Mouse (Mus musculus): ENCODE data around the gene Gm20481. TPM values are rescaled to one million over a fixed set of nuclear protein-coding genes. Genes with fewer than 3 reads are reported as not detected.
"Not testable (repeated sequence)": the region's sequence is repeated elsewhere in the genome, so short reads cannot be mapped to it uniquely, and the experiment has no call there.

Gene Gm20481
- polyA plus RNA-seq, 1 experiment from 2014 or later = not detected

DNA sequence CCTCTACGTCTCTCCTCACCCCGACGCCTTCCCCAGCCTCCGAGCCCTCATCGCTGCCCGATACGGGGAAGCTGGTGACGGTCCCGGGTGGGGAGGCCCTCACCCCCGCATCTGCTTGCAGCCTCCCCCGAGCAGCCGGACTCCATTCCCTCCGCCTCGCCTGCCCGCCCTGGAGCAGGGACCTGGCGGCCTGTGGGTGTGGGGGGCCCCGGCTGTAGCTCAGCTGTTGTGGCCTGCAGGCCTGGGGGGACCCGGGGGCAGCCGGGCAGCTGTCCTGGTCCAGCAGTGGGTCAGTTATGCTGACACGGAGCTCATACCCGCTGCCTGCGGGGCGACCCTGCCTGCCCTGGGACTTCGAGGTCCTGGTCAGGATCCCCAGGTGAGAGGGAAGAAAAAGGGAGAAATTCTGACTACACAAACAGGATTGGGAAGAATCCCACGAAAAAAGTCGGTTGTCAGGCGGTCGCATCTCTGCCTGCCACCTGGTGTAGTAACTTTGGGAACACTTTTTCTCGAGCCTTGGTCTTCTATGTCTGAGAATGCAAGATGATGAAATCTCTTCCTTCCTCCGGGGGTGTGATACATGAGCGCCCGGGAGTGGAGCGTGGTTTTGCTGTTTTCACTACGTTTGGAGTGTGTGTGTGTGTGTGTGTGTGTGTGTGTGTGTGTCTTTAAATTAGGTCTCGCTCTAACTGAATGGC is 31.9 kb downstream of the Gm20481 start:
- peak overlapping the region; percentile 68 for H3K4me3 ChIP-seq (ENCODE audit: low read depth, low read length)
- H3K4me1 ChIP-seq (replicated peaks; ENCODE audit: control insufficient read depth, insufficient read depth, low read length) = peaks cover 8% of the 10 kb centered on the region; the same call in 1 of the 2 replicates
- no peaks in the 10 kb centered on the region for H3K9me3 ChIP-seq (ENCODE audit: control insufficient read depth)
- H3K27me3 ChIP-seq (replicated peaks; ENCODE audit: control insufficient read depth, insufficient read depth, low read length) = no peaks in the 10 kb centered on the region
- peak overlapping the region; percentile 76 for H3K9ac ChIP-seq (ENCODE audit: low read depth, low read length)
- TF ChIP-seq CTCF (IDR thresholded peaks at IDR 0.05; ENCODE audit: low read depth) = 0 out of 2 replicates have a peak, but pooled peaks have one; percentile 1
- under 1% methylated on average over 35 of the region's 35 CpGs for WGBS
- H3K27ac ChIP-seq (ENCODE audit: low read depth, low read length) = peak overlapping the region; percentile 93
- peak; percentile 12; the same call in 1 of the 2 replicates for ATAC-seq
- H3K36me3 ChIP-seq (ENCODE audit: control insufficient read depth, insufficient read depth) = peaks cover 22% of the 10 kb centered on the region
- H3K4me2 ChIP-seq (replicated peaks; ENCODE audit: low read depth) = peak overlapping the region; percentile 96

DNA sequence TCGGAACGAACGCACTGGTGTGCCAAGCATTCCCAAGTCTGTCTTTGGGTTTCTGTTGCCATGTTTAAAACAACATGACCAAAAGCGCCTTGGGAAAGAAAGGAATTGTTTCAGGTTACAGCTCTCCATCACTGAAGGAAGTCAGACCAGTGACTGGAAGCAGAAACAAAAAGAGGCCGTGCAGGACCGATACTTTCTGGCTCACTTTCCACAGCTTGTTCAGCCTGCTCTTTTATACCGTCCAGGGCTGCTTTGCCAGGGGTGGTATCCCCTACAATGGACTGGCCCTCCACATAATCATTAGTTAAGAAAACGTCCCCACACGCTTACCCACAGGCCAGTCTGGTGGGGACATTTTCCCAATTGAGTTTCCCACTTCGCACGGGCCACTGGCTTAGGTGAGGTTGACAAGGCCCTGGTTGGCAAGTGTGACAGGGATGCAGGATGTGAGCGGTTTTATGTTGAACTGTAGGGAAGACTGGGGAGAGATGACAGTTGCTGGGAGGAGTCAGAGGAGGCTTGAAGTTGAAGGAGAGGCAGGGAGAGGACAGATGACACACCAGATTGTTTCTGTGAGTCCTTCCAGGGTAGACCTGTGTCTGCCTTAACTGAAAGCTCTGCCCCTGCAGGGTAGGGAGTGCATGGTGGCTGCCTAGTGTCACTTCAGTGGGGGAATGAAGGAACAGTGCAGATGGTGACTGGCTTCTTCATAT is 32.6 kb downstream of the Gm20481 start:
- peaks cover 8% of the 10 kb centered on the region; the same call in 1 of the 2 replicates for H3K4me1 ChIP-seq (replicated peaks; ENCODE audit: control insufficient read depth, insufficient read depth, low read length)
- H3K9ac ChIP-seq (ENCODE audit: low read depth, low read length) = peak overlapping the region; percentile 76; the same call in 1 of the 2 replicates
- no peaks in the 10 kb centered on the region for H3K9me3 ChIP-seq (ENCODE audit: control insufficient read depth)
- no peak for TF ChIP-seq CTCF (IDR thresholded peaks at IDR 0.05; ENCODE audit: low read depth)
- WGBS = 5% methylated on average over 12 of the region's 12 CpGs
- H3K4me3 ChIP-seq (ENCODE audit: low read depth, low read length) = peak overlapping the region; percentile 68
- H3K27me3 ChIP-seq (replicated peaks; ENCODE audit: control insufficient read depth, insufficient read depth, low read length) = no peaks in the 10 kb centered on the region
- ATAC-seq = no peak
- peak overlapping the region; percentile 41 for H3K27ac ChIP-seq (ENCODE audit: low read depth, low read length)
- H3K4me2 ChIP-seq (replicated peaks; ENCODE audit: low read depth) = peak overlapping the region; percentile 96
- peaks cover 25% of the 10 kb centered on the region for H3K36me3 ChIP-seq (ENCODE audit: control insufficient read depth, insufficient read depth)

GRCm38 (mm10) chr17:35003022-35003838 is 33.5 kb downstream of the Gm20481 start:
- peak overlapping the region; percentile 70 for H3K27ac ChIP-seq (ENCODE audit: low read depth, low read length)
- peaks cover 8% of the 10 kb centered on the region; the same call in 1 of the 2 replicates for H3K4me1 ChIP-seq (replicated peaks; ENCODE audit: control insufficient read depth, insufficient read depth, low read length)
- no peak for ATAC-seq
- H3K27me3 ChIP-seq (replicated peaks; ENCODE audit: control insufficient read depth, insufficient read depth, low read length) = no peaks in the 10 kb centered on the region
- peak overlapping the region; percentile 96; the same call in 1 of the 2 replicates for H3K4me2 ChIP-seq (replicated peaks; ENCODE audit: low read depth)
- peaks cover 25% of the 10 kb centered on the region for H3K36me3 ChIP-seq (ENCODE audit: control insufficient read depth, insufficient read depth)
- H3K9me3 ChIP-seq (ENCODE audit: control insufficient read depth) = no peaks in the 10 kb centered on the region
- peak overlapping the region; percentile 68; the same call in 1 of the 2 replicates for H3K4me3 ChIP-seq (ENCODE audit: low read depth, low read length)
- 34% methylated on average over 9 of the region's 9 CpGs for WGBS
- TF ChIP-seq CTCF (IDR thresholded peaks at IDR 0.05; ENCODE audit: low read depth) = no peak
- H3K9ac ChIP-seq (ENCODE audit: low read depth, low read length) = no peak overlapping the region

- peak overlapping the region; percentile 80 for H3K27ac ChIP-seq (ENCODE audit: low read depth, low read length)
- 76% methylated on average over 17 of the region's 17 CpGs for WGBS
- peak; percentile 37; the same call in 1 of the 2 replicates for ATAC-seq
Measured at GRCm38 (mm10) chr17:35004075-35004717, 34.5 kb downstream of the Gm20481 start.

GRCm38 (mm10) chr17:35005158-35005557 is 35.4 kb downstream of the Gm20481 start:
- peaks cover 42% of the 10 kb centered on the region for H3K36me3 ChIP-seq (ENCODE audit: control insufficient read depth, insufficient read depth)
- no peaks in the 10 kb centered on the region for H3K4me1 ChIP-seq (replicated peaks; ENCODE audit: control insufficient read depth, insufficient read depth, low read length)
- 0 out of 2 replicates have a peak overlapping the region, but pooled peaks have one; percentile 3 for H3K4me3 ChIP-seq (ENCODE audit: low read depth, low read length)
- H3K27me3 ChIP-seq (replicated peaks; ENCODE audit: control insufficient read depth, insufficient read depth, low read length) = no peaks in the 10 kb centered on the region
- H3K4me2 ChIP-seq (replicated peaks; ENCODE audit: low read depth) = peak overlapping the region; percentile 48
- no peak for TF ChIP-seq CTCF (IDR thresholded peaks at IDR 0.05; ENCODE audit: low read depth)
- no peak for ATAC-seq
- H3K27ac ChIP-seq (ENCODE audit: low read depth, low read length) = peak overlapping the region; percentile 80
- no peaks in the 10 kb centered on the region for H3K9me3 ChIP-seq (ENCODE audit: control insufficient read depth)
- WGBS = 91% methylated on average over 10 of the region's 10 CpGs
- no peak overlapping the region; the same call in 1 of the 2 replicates for H3K9ac ChIP-seq (ENCODE audit: low read depth, low read length)

More at GRCm38 (mm10) chr17:35004075-35004717, 34.5 kb downstream of the Gm20481 start:
- Histone ChIP-seq H3K9me3 (ENCODE audit: control insufficient read depth) (no peaks in the 10 kb centered on the region), H3K36me3 (ENCODE audit: control insufficient read depth, insufficient read depth) (peaks cover 32% of the 10 kb centered on the region), H3K4me3 (ENCODE audit: low read depth, low read length) (no peak overlapping the region), H3K27me3 (replicated peaks; ENCODE audit: control insufficient read depth, insufficient read depth, low read length) (no peaks in the 10 kb centered on the region), H3K4me2 (replicated peaks; ENCODE audit: low read depth) (peak overlapping the region; percentile 48), H3K9ac (ENCODE audit: low read depth, low read length) (no peak overlapping the region), H3K4me1 (replicated peaks; ENCODE audit: control insufficient read depth, insufficient read depth, low read length) (peaks cover 1% of the 10 kb centered on the region; the same call in 1 of the 2 replicates)
- TF ChIP-seq CTCF (IDR thresholded peaks at IDR 0.05; ENCODE audit: low read depth) = no peak

- ATAC-seq; H3K4me1 ChIP-seq (replicated peaks; ENCODE audit: control insufficient read depth, insufficient read depth, low read length); H3K27ac ChIP-seq (ENCODE audit: low read depth, low read length); H3K27me3 ChIP-seq (replicated peaks; ENCODE audit: control insufficient read depth, insufficient read depth, low read length); H3K9me3 ChIP-seq (ENCODE audit: control insufficient read depth); H3K9ac ChIP-seq (ENCODE audit: low read depth, low read length); H3K4me3 ChIP-seq (ENCODE audit: low read depth, low read length): not testable (repeated sequence)
- WGBS = 82% methylated on average over 4 of the region's 5 CpGs
- H3K36me3 ChIP-seq (ENCODE audit: control insufficient read depth, insufficient read depth) = peaks cover 49% of the 10 kb centered on the region
- H3K4me2 ChIP-seq (replicated peaks; ENCODE audit: low read depth) = peak overlapping the region; percentile 48
Measured at GRCm38 (mm10) chr17:35005902-35006301, 36.2 kb downstream of the Gm20481 start.

Measured in intestine, postnatal 0 days (tissue).